Mouse (Mus musculus): ENCODE measurements around the gene Setdb1. TPM values are rescaled to one million over a fixed set of nuclear protein-coding genes. Genes with fewer than 3 reads are reported as not detected.

The Setdb1 gene
- polyA plus RNA-seq, 1 experiment from 2014 or later = 27.7 TPM

DNA sequence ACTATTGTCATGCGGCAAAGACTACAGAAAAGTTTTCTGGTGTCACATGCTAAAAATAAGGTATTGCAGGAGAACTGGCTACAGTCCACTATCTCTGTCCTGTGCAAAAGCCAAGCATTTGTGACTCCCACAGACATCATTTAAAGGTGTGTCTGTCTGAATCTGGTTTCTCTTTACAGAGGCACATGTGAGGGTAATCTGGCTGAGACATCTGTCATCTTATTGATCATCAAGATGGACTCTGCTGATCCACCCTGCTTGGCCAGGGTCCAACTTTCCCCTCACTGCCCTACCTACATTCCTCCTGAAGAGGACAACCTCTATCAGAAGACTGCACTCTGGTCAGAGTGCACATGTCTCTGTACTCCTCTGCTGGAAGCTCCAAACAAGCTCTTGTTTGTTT, 79.9 kb downstream of the Setdb1 start:
- Histone ChIP-seq H3K27ac (no peak overlapping the region), H3K4me3 (ENCODE audit: inconsistent target) (no peak overlapping the region), H3K79me2 (ENCODE audit: inconsistent target) (peaks cover 89% of the 10 kb centered on the region), H3K36me3 (ENCODE audit: inconsistent target) (no peaks in the 10 kb centered on the region)
- WGBS (ENCODE audit: missing documents) = 90% methylated on average over 1 of the region's 1 CpGs

DNA sequence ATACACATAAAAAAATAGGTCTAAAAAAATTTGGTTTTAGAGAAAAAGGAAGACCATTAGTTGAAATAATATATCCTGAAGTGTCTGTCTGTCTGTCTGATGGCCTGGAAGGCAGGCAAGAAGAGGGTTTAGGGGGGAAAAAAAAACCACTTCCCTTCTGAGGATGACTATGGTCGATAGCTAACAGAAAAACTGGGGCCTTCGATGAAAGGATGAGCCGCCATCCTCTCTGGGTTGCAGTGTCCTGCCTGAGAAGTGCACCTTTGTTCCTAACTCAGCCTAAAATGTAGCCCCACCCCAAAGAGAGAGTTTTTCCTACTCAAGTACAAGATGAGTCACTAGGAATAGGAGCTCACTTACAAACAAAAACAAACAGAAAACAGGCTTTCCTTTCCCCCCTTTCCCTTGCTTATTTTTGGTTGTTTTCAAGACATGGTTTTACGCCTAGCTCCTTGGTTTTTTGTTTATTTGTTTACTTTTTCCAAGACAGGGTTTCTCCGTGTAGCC, 80.5 kb downstream of the Setdb1 start:
- Histone ChIP-seq H3K79me2 (ENCODE audit: inconsistent target) (peaks cover 95% of the 10 kb centered on the region), H3K27ac (no peak overlapping the region), H3K36me3 (ENCODE audit: inconsistent target) (no peaks in the 10 kb centered on the region), H3K4me3 (ENCODE audit: inconsistent target) (no peak overlapping the region)
- 44% methylated on average over 5 of the region's 5 CpGs for WGBS (ENCODE audit: missing documents)

DNA sequence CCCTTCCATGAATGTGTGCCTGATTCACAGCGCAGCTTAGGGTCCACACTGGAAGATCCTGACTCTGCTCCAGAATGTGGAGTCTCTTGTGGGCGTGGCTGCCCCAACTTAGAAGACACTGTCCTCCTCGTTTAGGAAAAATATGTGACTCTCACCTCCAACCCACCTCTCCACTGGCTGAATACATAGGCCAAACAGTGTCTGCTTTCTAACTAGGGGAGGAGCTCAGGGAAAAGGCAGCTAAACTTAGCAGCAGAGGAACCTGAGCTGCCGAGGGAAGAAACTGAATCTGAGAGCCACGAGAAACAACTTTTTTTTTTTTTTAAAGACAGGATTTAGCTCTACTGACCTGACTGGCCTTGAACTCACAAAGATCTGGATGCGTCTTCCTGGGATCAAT, 81.8 kb downstream of the Setdb1 start:
- Histone ChIP-seq H3K79me2 (ENCODE audit: inconsistent target) (peaks cover 91% of the 10 kb centered on the region), H3K4me3 (ENCODE audit: inconsistent target) (no peak overlapping the region), H3K27ac (no peak overlapping the region), H3K36me3 (ENCODE audit: inconsistent target) (no peaks in the 10 kb centered on the region)
- WGBS (ENCODE audit: missing documents) = 62% methylated on average over 6 of the region's 6 CpGs

DNA sequence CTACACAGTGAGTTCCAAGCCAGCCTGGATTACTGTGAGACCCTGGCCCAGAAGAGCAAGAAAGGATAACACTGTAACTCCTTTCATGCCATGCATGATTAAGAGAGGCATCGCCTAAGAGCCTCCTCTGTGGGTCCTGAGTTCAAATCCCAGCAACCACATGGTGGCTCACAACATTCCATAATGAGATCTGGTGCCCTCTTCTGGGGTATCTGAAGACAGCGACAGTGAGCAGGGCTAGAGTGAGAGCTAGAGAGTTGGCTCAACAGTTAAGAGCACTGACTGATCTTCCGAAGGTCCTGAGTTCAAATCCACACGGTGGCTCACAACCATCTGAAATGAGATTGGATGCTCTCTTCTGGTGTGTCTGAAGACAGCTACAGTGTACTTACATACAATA, 82.5 kb downstream of the Setdb1 start:
- 100% methylated on average over 2 of the region's 4 CpGs for WGBS (ENCODE audit: missing documents)
- no peak overlapping the region for H3K4me3 ChIP-seq (ENCODE audit: inconsistent target)
- peaks cover 84% of the 10 kb centered on the region for H3K79me2 ChIP-seq (ENCODE audit: inconsistent target)
- 0 out of 2 replicates have a peak, but pooled peaks cover 5% of the 10 kb centered on the region for H3K36me3 ChIP-seq (ENCODE audit: inconsistent target)
- H3K27ac ChIP-seq = no peak overlapping the region

Other genes with a start within 250 kb of the Setdb1 start
- gene Vps72, start 246.2 kb downstream of the Setdb1 start, polyA plus RNA-seq (2018) = 43.0 to 54.7 TPM (median 43.9 TPM) in 3 replicates
- gene Tmod4, start 232.7 kb downstream of the Setdb1 start, polyA plus RNA-seq (2018) = not detected in 3 replicates
- gene Scnm1, start 223.2 kb downstream of the Setdb1 start, polyA plus RNA-seq (2018) = 24.9 to 62.9 TPM (median 34.6 TPM) in 3 replicates
- gene Lysmd1, start 223.1 kb downstream of the Setdb1 start, polyA plus RNA-seq (2018) = 3.6 to 5.0 TPM (median 5.0 TPM) in 3 replicates
- 63.7 to 188 TPM (median 64.6 TPM) in 3 replicates for gene Tnfaip8l2, start 214.8 kb downstream of the Setdb1 start, polyA plus RNA-seq (2018)
- gene Sema6c, start 196.7 kb downstream of the Setdb1 start, polyA plus RNA-seq (2018) = 0.09 to 0.48 TPM in 2 of 3 replicates, not detected in the other
- gene Gabpb2, start 139.3 kb downstream of the Setdb1 start, polyA plus RNA-seq (2018) = 13.5 to 15.9 TPM (median 13.5 TPM) in 3 replicates
- gene Cdc42se1, start 128.5 kb downstream of the Setdb1 start, polyA plus RNA-seq (2018) = 76.1 to 100 TPM (median 91.6 TPM) in 3 replicates
- gene Mllt11, start 125.0 kb downstream of the Setdb1 start, polyA plus RNA-seq (2018) = 13.2 to 18.6 TPM (median 17.4 TPM) in 3 replicates
- gene Gm128, start 115.6 kb downstream of the Setdb1 start, polyA plus RNA-seq (2018) = 0.16 to 0.29 TPM in 2 of 3 replicates, not detected in the other
- gene Bnipl, start 106.0 kb downstream of the Setdb1 start, polyA plus RNA-seq (2018) = not detected in 3 replicates
- gene Mindy1, start 75.9 kb downstream of the Setdb1 start, polyA plus RNA-seq (2018) = 99.7 to 130 TPM (median 126 TPM) in 3 replicates
- gene Prune1, start 75.1 kb downstream of the Setdb1 start, polyA plus RNA-seq (2018) = 16.7 to 27.9 TPM (median 19.2 TPM) in 3 replicates
- 4.7 to 5.1 TPM (median 4.8 TPM) in 3 replicates for gene Anxa9, start 50.0 kb downstream of the Setdb1 start, polyA plus RNA-seq (2018)
- 216 to 338 TPM (median 252 TPM) in 3 replicates for gene Cers2, start 42.4 kb downstream of the Setdb1 start, polyA plus RNA-seq (2018)
- gene 4930558C23Rik, start 45.6 kb upstream of the Setdb1 start, polyA plus RNA-seq (2018) = not detected in 3 replicates
- gene Arnt, start 77.2 kb upstream of the Setdb1 start, polyA plus RNA-seq (2018) = 32.7 to 36.0 TPM (median 33.6 TPM) in 3 replicates
- gene Ctsk, start 142.1 kb upstream of the Setdb1 start, polyA plus RNA-seq (2018) = 4.6 to 5.0 TPM (median 4.8 TPM) in 3 replicates
- 4,472 to 5,209 TPM (median 4,886 TPM) in 3 replicates for gene Ctss, start 169.6 kb upstream of the Setdb1 start, polyA plus RNA-seq (2018)
- gene Hormad1, start 202.5 kb upstream of the Setdb1 start, polyA plus RNA-seq (2018) = 0.09 TPM in 1 of 3 replicates, not detected in the others
- gene Golph3l, start 231.7 kb upstream of the Setdb1 start, polyA plus RNA-seq (2018) = 26.9 to 64.7 TPM (median 54.7 TPM) in 3 replicates